Mouse (Mus musculus): ENCODE data around the gene Jag2.

Jag2 gene

GRCm38 (mm10) chr12:112941156-112941775, 11.7 kb upstream of the Jag2 start:
- ATAC-seq (ENCODE audit: low TSS enrichment): peak; percentile 6; the same call in 1 of the 2 replicates

GRCm38 (mm10) chr12:112940710-112941109, 11.1 kb upstream of the Jag2 start:
- ATAC-seq (ENCODE audit: low TSS enrichment): no peak

DNA sequence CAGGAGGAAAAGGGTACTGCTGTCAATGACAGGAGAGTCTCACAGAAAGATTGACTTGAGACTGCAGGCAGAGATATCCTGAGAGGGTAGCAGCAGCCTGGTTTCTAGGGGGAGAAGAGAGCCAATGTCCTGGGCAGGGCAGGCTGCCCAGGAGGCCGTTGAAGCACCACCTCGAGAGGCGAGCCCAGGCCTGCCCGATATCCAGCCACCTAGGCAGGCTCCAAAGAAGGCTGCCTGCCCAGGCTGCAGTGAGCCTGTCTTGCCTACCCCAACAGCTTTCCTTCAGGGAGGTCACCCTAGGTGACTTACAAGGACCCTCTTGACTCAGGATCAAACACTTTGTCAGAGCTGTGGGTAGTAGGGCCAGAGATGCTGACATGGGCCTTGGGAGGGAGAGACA, 10.7 kb upstream of the Jag2 start:
- no peak for ATAC-seq (ENCODE audit: low TSS enrichment)

GRCm38 (mm10) chr12:112938873-112939565, 9.4 kb upstream of the Jag2 start:
- no peak for ATAC-seq (ENCODE audit: low TSS enrichment)

DNA sequence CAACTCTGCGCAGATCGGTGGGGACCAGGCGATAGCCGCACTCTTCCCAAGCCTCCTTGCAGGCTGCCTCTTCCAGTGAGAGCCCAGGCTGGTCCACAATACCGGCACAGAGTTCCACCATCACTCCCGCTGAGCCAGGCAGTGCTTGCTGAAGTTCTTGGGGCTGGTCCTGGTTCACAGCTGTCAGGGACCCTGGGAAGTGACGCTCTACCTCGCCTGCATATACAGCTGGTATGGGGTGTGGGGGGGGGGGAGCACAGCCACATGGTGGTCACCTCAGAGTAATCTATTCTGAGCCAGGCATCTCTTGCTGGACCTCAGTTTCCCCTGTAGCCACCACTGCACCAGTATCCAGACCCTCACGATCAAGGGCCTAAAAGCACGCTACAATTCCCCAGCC, 8.8 kb upstream of the Jag2 start:
- no peak for ATAC-seq (ENCODE audit: low TSS enrichment)

DNA sequence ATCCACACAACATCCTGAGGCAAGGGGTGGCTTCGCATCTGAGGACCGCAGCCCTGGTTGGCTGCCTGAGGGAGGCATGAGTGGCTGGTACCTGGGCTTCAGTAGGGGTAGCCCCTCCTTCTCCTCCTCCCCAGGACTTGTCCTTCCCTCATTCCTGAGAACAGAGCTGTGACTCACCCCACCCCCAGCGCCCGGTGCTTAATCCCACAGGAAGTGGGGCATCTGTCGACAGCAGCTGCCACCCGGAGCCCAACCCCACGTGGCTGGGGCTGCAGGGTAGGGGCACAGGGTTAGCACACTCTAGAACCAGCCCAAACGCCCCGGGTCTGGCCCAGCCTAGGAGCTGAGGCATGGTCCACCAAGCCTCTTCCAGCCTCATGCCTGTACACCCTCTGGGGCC, 8.3 kb upstream of the Jag2 start:
- ATAC-seq (ENCODE audit: low TSS enrichment): peak; percentile 11; the same call in 1 of the 2 replicates

- ATAC-seq (ENCODE audit: low TSS enrichment): no peak
These were observed 3.1 kb upstream of the Jag2 start for GRCm38 (mm10) chr12:112932647-112933046.

GRCm38 (mm10) chr12:112928401-112929241, 955 bp downstream of the Jag2 start:
- ATAC-seq (ENCODE audit: low TSS enrichment): peak; percentile 45

DNA sequence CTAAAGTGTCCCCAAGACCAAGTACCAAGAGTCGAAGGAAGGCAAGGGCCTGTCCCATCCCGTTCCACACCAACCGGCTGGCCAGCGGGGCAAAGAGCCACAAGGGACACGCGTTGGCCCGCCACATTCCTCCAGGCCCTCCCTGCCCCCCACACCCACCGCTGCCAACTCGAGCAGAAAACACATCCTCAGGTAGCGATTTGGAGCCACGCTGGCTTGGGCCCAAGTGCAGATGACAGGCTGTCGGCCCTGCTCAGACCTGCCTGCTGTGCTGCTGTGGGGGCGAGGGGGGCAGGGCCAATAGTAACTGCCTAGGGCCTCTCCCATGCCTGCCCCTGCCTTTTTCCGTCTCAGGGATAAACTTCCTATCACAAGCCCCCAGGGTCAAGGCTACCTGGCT, 2.3 kb downstream of the Jag2 start:
- no peak for ATAC-seq (ENCODE audit: low TSS enrichment)

DNA sequence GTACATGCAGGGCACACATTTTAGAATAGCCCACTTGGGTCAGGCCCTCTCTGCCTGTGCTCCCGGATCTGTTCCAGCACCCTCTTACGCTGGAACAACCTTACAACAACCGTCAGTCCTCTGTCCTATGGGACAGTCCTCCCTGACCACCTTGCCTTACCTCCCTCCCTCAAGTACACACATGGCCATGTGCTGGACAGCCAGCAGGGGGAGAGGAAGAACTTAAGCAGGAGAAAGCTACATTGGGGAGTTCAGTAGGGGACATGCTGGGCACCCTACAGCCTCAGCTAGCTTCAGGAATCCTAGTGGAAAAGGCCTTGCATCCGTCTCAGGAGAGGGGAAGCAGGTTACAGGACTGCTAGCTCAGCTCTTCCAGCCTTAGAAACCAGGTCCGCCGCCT, 3.6 kb downstream of the Jag2 start:
- no peak for ATAC-seq (ENCODE audit: low TSS enrichment)

DNA sequence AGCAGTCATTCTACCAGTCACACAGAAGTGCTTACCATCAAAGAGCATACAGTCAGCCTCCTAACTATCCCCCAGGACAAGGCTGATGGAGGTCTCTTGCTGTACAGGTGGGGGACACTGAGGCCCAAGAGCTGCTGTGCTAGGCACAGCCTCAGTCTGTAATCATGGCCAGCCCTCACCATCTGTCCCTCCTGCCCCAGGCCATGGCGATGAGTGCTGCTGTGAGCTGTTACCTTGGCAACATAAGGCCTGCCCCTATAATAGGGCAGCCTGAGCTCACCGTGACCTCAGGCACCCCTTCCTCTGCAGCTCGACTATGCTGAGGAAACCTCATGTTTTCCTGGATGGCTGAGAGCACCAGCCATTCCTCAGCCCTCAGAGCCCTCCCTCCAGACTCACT, 7.0 kb downstream of the Jag2 start:
- ATAC-seq (ENCODE audit: low TSS enrichment): no peak

DNA sequence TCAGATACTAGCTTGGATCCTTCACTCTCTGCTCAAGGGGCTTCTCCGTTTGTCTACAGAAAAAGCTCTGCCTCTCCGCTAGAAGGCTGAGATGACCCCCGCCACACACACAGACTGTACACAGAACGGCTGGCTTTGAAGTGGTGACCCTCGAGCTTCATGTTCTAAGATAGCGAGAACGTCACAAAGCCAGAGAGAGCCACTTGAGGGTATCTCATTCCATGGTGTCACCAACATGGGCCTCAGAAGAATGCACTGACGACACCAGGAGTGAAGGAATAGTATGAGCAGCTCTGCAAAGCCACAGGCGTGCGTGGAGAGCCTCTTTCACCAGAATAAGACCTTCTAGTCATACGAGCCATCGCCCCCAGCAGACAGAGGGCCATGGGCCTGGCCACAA, 8.1 kb downstream of the Jag2 start:
- no peak for ATAC-seq (ENCODE audit: low TSS enrichment)

DNA sequence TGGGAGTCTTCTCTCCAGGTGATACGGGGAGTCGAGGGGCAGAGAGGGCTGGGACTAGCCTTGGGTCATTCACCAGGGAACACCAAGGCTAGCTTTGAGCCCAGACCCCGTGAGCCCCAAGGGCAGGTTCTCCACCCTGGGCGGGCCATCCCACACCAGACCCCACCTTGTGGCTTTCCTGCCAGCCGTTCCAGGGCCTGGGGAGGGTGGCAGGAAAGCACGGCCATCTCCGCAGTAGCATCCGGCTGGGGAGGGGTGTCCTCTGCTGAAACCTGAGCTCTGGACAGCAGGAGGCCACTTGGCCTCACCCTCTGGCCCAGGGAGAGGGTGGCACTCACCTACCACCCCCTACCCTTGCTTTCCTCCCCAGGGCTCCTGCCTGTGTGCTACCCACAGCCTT, 11.7 kb downstream of the Jag2 start:
- no peak for ATAC-seq (ENCODE audit: low TSS enrichment)

GRCm38 (mm10) chr12:112917486-112917885, 12.1 kb downstream of the Jag2 start:
- no peak for ATAC-seq (ENCODE audit: low TSS enrichment)

GRCm38 (mm10) chr12:112916698-112917400, 12.7 kb downstream of the Jag2 start:
- no peak for ATAC-seq (ENCODE audit: low TSS enrichment)

GRCm38 (mm10) chr12:112915587-112915986, 14.0 kb downstream of the Jag2 start:
- ATAC-seq (ENCODE audit: low TSS enrichment): no peak

GRCm38 (mm10) chr12:112914527-112914926, 15.0 kb downstream of the Jag2 start:
- no peak for ATAC-seq (ENCODE audit: low TSS enrichment)

DNA sequence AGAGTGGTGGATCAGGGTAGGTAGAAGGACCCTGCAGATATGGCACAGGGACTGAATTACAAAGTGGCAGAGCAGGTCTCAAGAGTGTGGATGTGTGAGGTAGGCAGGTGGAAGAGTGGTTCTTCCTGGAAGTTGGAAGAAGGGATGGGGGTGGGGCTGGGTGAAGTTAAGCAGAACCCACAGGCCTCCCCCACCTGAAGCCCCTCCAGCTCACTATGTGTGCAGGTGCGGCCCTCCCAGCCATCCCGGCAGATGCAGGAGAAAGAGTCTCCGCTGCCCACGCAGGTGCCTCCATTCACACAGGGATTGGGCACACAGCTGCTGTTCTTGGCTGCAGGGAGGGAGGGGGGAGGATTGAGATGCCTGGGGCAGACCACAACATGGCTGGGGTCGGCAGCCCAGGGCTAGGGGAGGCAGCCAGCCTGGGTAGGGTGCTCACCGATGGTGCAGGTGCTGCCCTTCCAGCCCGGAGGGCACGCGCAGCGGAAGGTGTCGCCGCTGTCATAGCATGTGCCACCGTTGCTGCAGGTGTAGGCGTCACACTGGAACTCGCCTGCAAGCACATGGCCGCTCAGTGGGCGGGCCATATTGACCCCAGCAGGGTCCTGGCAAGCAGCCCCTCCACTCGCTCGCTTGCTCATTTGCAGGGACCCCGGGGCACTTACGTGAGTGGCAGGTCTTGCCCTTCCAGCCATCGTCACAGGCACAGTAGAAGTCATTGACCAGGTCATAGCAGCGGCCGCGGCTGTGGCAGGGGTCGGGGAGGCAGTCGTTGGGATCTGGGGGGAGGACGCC, 16.4 kb downstream of the Jag2 start:
- ATAC-seq (ENCODE audit: low TSS enrichment): no peak

DNA sequence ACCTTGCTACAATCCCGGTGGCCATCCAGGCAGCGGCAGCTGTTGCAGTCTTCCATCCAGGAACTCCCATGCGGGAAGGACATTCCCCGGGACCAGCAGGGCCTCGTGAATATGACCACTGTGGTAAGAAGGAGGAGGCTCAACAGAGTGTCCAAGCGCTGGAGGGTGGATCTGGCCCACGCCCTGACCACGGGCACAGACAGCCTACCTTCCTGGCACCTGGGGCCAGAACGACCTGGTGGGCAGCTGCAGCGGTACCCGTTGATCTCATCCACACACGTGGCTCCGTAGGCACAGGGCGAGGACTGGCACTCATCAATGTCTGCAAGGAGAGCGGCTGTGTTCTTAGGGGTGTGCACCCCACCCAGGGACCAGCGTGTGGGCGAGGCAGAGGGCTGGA, 17.9 kb downstream of the Jag2 start:
- ATAC-seq (ENCODE audit: low TSS enrichment): no peak

GRCm38 (mm10) chr12:112908991-112909390, 20.6 kb downstream of the Jag2 start:
- ATAC-seq (ENCODE audit: low TSS enrichment): no peak

DNA sequence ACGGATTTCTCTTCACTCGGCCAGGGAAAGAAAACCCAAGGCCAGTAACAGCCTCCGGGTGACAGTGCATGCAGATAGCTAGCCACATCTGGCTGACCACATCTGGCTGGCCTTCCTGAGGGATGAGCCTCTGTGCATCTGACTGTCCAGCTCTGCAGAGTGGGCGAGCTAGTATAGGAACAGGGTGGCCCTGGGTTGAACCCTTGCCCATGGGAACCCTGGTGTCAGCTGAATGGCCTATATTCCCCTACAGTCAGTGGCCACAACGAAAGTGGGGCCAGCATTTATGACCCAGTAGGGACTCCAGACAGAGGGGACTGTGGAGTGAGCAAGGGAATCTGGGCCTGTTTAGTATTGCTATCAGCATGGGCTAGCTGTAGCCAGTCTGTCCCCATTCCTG, 24.6 kb downstream of the Jag2 start:
- no peak for ATAC-seq (ENCODE audit: low TSS enrichment)
